Mouse (Mus musculus): ENCODE data around the gene Pycr1. TPM values are rescaled to one million over a fixed set of nuclear protein-coding genes. Genes with fewer than 3 reads are reported as not detected.

The Pycr1 gene
- polyA plus RNA-seq (2014; fragmentation: Nextera tagmentation; extraction: Ambion mirVana), result 56.7 and 64.7 TPM in 2 replicates

DNA sequence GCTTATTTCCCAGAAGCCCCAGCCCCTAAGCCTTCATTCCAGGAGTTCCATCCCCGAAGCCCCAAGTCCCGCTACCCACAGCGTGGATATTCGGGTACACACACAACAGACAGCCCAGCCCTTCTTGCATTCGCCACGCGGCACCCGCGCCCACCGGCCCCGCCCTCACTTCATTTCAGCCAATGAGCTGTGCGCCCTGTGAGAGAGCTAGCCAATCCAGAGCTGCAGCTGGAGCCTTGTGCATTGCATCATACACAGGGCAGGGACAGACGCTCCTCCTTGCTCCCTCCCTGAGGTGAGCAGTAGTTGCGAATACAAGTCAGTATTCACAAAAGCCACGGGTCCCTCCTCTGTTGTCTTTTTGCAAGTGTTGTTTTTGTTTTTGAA, at the start of gene Pycr1:
TSS of gene Pycr1 (minus strand) at position 169 of the 387 bp plus-strand sequence.
- Histone ChIP-seq H3K27me3 (replicated peaks; ENCODE audit: control insufficient read depth, insufficient read depth, low read length) (peaks cover 8% of the 10 kb centered on the region), H3K9me3 (ENCODE audit: control insufficient read depth, low read length) (no peaks in the 10 kb centered on the region), H3K4me1 (ENCODE audit: control insufficient read depth, insufficient read depth, low read length) (peaks cover 18% of the 10 kb centered on the region), H3K36me3 (ENCODE audit: control insufficient read depth, insufficient read depth, low read length) (no peaks in the 10 kb centered on the region), H3K4me3 (ENCODE audit: low read depth, low read length) (peak within 1 kb of the TSS; percentile 55), H3K9ac (ENCODE audit: low read depth, low read length) (peak within 1 kb of the TSS; percentile 73), H3K4me2 (ENCODE audit: low read depth, low read length) (peak within 1 kb of the TSS; percentile 91), H3K27ac (replicated peaks; ENCODE audit: low read depth, low read length) (peak within 1 kb of the TSS; percentile 82)
- peak; percentile 99 for ATAC-seq (ENCODE audit: low read depth)
- 0% methylated on average over 14 of the region's 15 CpGs for WGBS
- peak; percentile 97 for DNase-seq (ENCODE audit: low spot score)

GRCm38 (mm10) chr11:120692471-120693011, 49.0 kb upstream of the Pycr1 start:
- Histone ChIP-seq H3K4me2 (ENCODE audit: low read depth, low read length) (no peak overlapping the region), H3K36me3 (ENCODE audit: control insufficient read depth, insufficient read depth, low read length) (peaks cover 51% of the 10 kb centered on the region), H3K4me1 (ENCODE audit: control insufficient read depth, insufficient read depth, low read length) (no peaks in the 10 kb centered on the region), H3K4me3 (ENCODE audit: low read depth, low read length) (no peak overlapping the region), H3K9me3 (ENCODE audit: control insufficient read depth, low read length) (0 out of 2 replicates have a peak, but pooled peaks cover 4% of the 10 kb centered on the region), H3K27ac (replicated peaks; ENCODE audit: low read depth, low read length) (no peak overlapping the region), H3K9ac (ENCODE audit: low read depth, low read length) (no peak overlapping the region), H3K27me3 (replicated peaks; ENCODE audit: control insufficient read depth, insufficient read depth, low read length) (no peaks in the 10 kb centered on the region)
- ATAC-seq (ENCODE audit: low read depth) (no peak), DNase-seq (ENCODE audit: low spot score) (no peak)
- WGBS, result 91% methylated on average over 4 of the region's 4 CpGs

- peaks cover 56% of the 10 kb centered on the region for H3K36me3 ChIP-seq (ENCODE audit: control insufficient read depth, insufficient read depth, low read length)
- no peak overlapping the region for H3K4me2 ChIP-seq (ENCODE audit: low read depth, low read length)
- H3K27ac ChIP-seq (replicated peaks; ENCODE audit: low read depth, low read length), result no peak overlapping the region
- no peak for DNase-seq (ENCODE audit: low spot score)
- H3K4me3 ChIP-seq (ENCODE audit: low read depth, low read length), result no peak overlapping the region
- H3K27me3 ChIP-seq (replicated peaks; ENCODE audit: control insufficient read depth, insufficient read depth, low read length), result no peaks in the 10 kb centered on the region
- WGBS, result 91% methylated on average over 3 of the region's 3 CpGs
- no peak overlapping the region for H3K9ac ChIP-seq (ENCODE audit: low read depth, low read length)
- no peaks in the 10 kb centered on the region for H3K9me3 ChIP-seq (ENCODE audit: control insufficient read depth, low read length)
- no peak for ATAC-seq (ENCODE audit: low read depth)
- H3K4me1 ChIP-seq (ENCODE audit: control insufficient read depth, insufficient read depth, low read length), result 0 out of 2 replicates have a peak, but pooled peaks cover 5% of the 10 kb centered on the region
These were observed 45.8 kb upstream of the Pycr1 start for GRCm38 (mm10) chr11:120689365-120689764.

GRCm38 (mm10) chr11:120686650-120687272, 43.2 kb upstream of the Pycr1 start:
- Histone ChIP-seq H3K4me1 (ENCODE audit: control insufficient read depth, insufficient read depth, low read length) (0 out of 2 replicates have a peak, but pooled peaks cover 5% of the 10 kb centered on the region), H3K9me3 (ENCODE audit: control insufficient read depth, low read length) (no peaks in the 10 kb centered on the region), H3K27ac (replicated peaks; ENCODE audit: low read depth, low read length) (peak overlapping the region; percentile 84), H3K9ac (ENCODE audit: low read depth, low read length) (no peak overlapping the region), H3K27me3 (replicated peaks; ENCODE audit: control insufficient read depth, insufficient read depth, low read length) (no peaks in the 10 kb centered on the region), H3K36me3 (ENCODE audit: control insufficient read depth, insufficient read depth, low read length) (peaks cover 48% of the 10 kb centered on the region), H3K4me3 (ENCODE audit: low read depth, low read length) (no peak overlapping the region), H3K4me2 (ENCODE audit: low read depth, low read length) (peak overlapping the region; percentile 24; the same call in 1 of the 2 replicates)
- WGBS, result 56% methylated on average over 20 of the region's 20 CpGs
- peak; percentile 74 for DNase-seq (ENCODE audit: low spot score)
- ATAC-seq (ENCODE audit: low read depth), result peak; percentile 62

DNA sequence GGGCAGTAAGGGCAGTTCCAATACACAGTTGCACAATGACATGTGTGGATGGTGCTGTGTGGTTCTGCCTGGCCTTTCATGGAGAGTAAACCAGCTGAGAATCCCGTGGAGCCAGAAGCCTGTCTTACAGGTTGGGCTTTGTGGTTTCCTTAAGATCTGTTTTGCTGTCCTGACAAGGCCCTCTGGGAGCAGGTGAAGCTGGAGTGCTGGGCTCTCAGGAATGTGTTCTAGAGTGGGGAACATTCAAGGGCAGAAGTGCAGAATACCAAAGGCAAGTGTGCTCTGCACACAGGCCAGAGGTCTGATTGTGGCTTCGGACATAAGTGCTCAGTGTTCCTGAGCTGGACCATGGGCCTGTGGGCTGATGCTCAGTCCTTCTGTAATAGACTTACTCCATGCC, 41.1 kb upstream of the Pycr1 start:
- Histone ChIP-seq H3K36me3 (ENCODE audit: control insufficient read depth, insufficient read depth, low read length) (peaks cover 52% of the 10 kb centered on the region), H3K27ac (replicated peaks; ENCODE audit: low read depth, low read length) (no peak overlapping the region), H3K4me2 (ENCODE audit: low read depth, low read length) (no peak overlapping the region), H3K4me3 (ENCODE audit: low read depth, low read length) (no peak overlapping the region), H3K27me3 (replicated peaks; ENCODE audit: control insufficient read depth, insufficient read depth, low read length) (no peaks in the 10 kb centered on the region), H3K9ac (ENCODE audit: low read depth, low read length) (no peak overlapping the region), H3K4me1 (ENCODE audit: control insufficient read depth, insufficient read depth, low read length) (0 out of 2 replicates have a peak, but pooled peaks cover 5% of the 10 kb centered on the region), H3K9me3 (ENCODE audit: control insufficient read depth, low read length) (no peaks in the 10 kb centered on the region)
- 80% methylated on average over 2 of the region's 2 CpGs for WGBS
- DNase-seq (ENCODE audit: low spot score) (no peak), ATAC-seq (ENCODE audit: low read depth) (no peak)

GRCm38 (mm10) chr11:120684086-120684485, 40.5 kb upstream of the Pycr1 start:
- Histone ChIP-seq H3K27me3 (replicated peaks; ENCODE audit: control insufficient read depth, insufficient read depth, low read length) (no peaks in the 10 kb centered on the region), H3K4me2 (ENCODE audit: low read depth, low read length) (no peak overlapping the region), H3K27ac (replicated peaks; ENCODE audit: low read depth, low read length) (no peak overlapping the region), H3K9me3 (ENCODE audit: control insufficient read depth, low read length) (no peaks in the 10 kb centered on the region), H3K36me3 (ENCODE audit: control insufficient read depth, insufficient read depth, low read length) (peaks cover 52% of the 10 kb centered on the region), H3K4me1 (ENCODE audit: control insufficient read depth, insufficient read depth, low read length) (0 out of 2 replicates have a peak, but pooled peaks cover 5% of the 10 kb centered on the region), H3K4me3 (ENCODE audit: low read depth, low read length) (no peak overlapping the region), H3K9ac (ENCODE audit: low read depth, low read length) (no peak overlapping the region)
- ATAC-seq (ENCODE audit: low read depth), result no peak
- no peak for DNase-seq (ENCODE audit: low spot score)
- WGBS, result 62% methylated on average over 2 of the region's 2 CpGs

GRCm38 (mm10) chr11:120683536-120683935, 40.0 kb upstream of the Pycr1 start:
- Histone ChIP-seq H3K27me3 (replicated peaks; ENCODE audit: control insufficient read depth, insufficient read depth, low read length) (no peaks in the 10 kb centered on the region), H3K4me3 (ENCODE audit: low read depth, low read length) (no peak overlapping the region), H3K9ac (ENCODE audit: low read depth, low read length) (no peak overlapping the region), H3K9me3 (ENCODE audit: control insufficient read depth, low read length) (no peaks in the 10 kb centered on the region), H3K36me3 (ENCODE audit: control insufficient read depth, insufficient read depth, low read length) (peaks cover 51% of the 10 kb centered on the region), H3K27ac (replicated peaks; ENCODE audit: low read depth, low read length) (no peak overlapping the region), H3K4me2 (ENCODE audit: low read depth, low read length) (no peak overlapping the region), H3K4me1 (ENCODE audit: control insufficient read depth, insufficient read depth, low read length) (0 out of 2 replicates have a peak, but pooled peaks cover 5% of the 10 kb centered on the region)
- DNase-seq (ENCODE audit: low spot score) (no peak), ATAC-seq (ENCODE audit: low read depth) (no peak)
- WGBS, result 88% methylated on average over 3 of the region's 3 CpGs

DNA sequence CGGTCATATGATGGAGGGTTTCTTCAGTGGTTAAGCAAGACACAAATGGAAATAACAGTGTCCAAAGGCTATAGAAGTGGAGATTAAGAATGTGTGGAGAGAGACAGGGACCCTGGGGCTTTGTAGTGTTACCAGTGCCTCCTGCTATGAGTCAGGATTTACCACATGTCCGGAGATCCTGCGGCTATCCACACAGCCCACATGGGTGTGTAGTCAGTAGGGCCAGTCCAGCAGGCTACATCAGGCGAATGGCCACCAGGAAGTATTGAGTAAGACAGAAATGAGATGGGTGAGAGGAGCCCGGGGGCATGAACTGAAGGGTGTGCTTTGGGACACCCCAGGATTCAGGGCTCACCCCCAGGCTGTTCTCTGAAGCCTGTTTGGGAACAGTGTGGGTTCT, 39.1 kb upstream of the Pycr1 start:
- no peak overlapping the region for H3K4me3 ChIP-seq (ENCODE audit: low read depth, low read length)
- no peak overlapping the region for H3K27ac ChIP-seq (replicated peaks; ENCODE audit: low read depth, low read length)
- DNase-seq (ENCODE audit: low spot score) (no peak), ATAC-seq (ENCODE audit: low read depth) (no peak)
- no peaks in the 10 kb centered on the region for H3K9me3 ChIP-seq (ENCODE audit: control insufficient read depth, low read length)
- H3K4me2 ChIP-seq (ENCODE audit: low read depth, low read length), result no peak overlapping the region
- no peak overlapping the region for H3K9ac ChIP-seq (ENCODE audit: low read depth, low read length)
- 0 out of 2 replicates have a peak, but pooled peaks cover 5% of the 10 kb centered on the region for H3K4me1 ChIP-seq (ENCODE audit: control insufficient read depth, insufficient read depth, low read length)
- peaks cover 56% of the 10 kb centered on the region for H3K36me3 ChIP-seq (ENCODE audit: control insufficient read depth, insufficient read depth, low read length)
- 91% methylated on average over 5 of the region's 5 CpGs for WGBS
- no peaks in the 10 kb centered on the region for H3K27me3 ChIP-seq (replicated peaks; ENCODE audit: control insufficient read depth, insufficient read depth, low read length)

DNA sequence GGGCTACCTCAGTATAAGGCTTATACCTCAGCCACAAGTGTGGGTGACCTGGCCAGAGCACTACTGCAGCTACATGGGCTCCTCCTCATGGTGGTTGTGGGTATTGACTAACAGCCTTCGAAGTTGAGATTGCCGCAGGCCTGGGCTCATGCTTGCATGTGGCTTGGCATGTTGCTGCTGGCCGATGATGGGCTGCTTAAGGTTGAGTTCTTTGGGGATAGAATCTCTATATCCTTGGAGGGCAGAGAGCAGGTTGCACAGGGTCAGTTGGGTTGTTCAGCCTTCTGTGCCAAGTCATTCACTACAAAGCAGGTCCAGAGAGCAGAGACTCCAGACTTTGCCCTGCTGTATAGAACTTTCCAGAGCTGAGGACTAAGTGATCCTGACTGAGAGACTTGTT, 36.3 kb upstream of the Pycr1 start:
- 57% methylated on average over 3 of the region's 3 CpGs for WGBS
- no peak overlapping the region for H3K4me2 ChIP-seq (ENCODE audit: low read depth, low read length)
- no peaks in the 10 kb centered on the region for H3K27me3 ChIP-seq (replicated peaks; ENCODE audit: control insufficient read depth, insufficient read depth, low read length)
- H3K4me1 ChIP-seq (ENCODE audit: control insufficient read depth, insufficient read depth, low read length), result no peaks in the 10 kb centered on the region
- H3K36me3 ChIP-seq (ENCODE audit: control insufficient read depth, insufficient read depth, low read length), result peaks cover 55% of the 10 kb centered on the region
- ATAC-seq (ENCODE audit: low read depth), result no peak
- no peak overlapping the region for H3K4me3 ChIP-seq (ENCODE audit: low read depth, low read length)
- no peak for DNase-seq (ENCODE audit: low spot score)
- no peaks in the 10 kb centered on the region for H3K9me3 ChIP-seq (ENCODE audit: control insufficient read depth, low read length)
- no peak overlapping the region for H3K9ac ChIP-seq (ENCODE audit: low read depth, low read length)
- H3K27ac ChIP-seq (replicated peaks; ENCODE audit: low read depth, low read length), result no peak overlapping the region
